Mouse (Mus musculus) ES-Bruce4 (cell line): ENCODE measurements around the gene Wdfy1. TPM values are rescaled to one million over a fixed set of nuclear protein-coding genes. Genes with fewer than 3 reads are reported as not detected.

Experiments used
- H3K27ac ChIP-seq: 2 replicates; pipeline ENCODE4 v1.5.1; 2012; ENCODE audit warnings: low read length, inconsistent platforms; ENCODE audit not compliant: insufficient read depth
- H3K27me3 ChIP-seq: 2 replicates; pipeline ENCODE4 v1.6.1; 2012; ENCODE audit warnings: mild to moderate bottlenecking, low read length, inconsistent platforms; ENCODE audit not compliant: control insufficient read depth, poor library complexity, insufficient read depth, severe bottlenecking
- H3K36me3 ChIP-seq: 2 replicates; pipeline ENCODE4 v1.6.1; 2012; ENCODE audit warnings: inconsistent platforms, mild to moderate bottlenecking, low read length, moderate library complexity; ENCODE audit not compliant: control insufficient read depth, poor library complexity, insufficient read depth, severe bottlenecking
- H3K4me1 ChIP-seq: one replicate; pipeline ENCODE4 v1.8.1; 2011; ENCODE audit warnings: low read length; ENCODE audit not compliant: control insufficient read depth, insufficient read depth
- H3K4me3 ChIP-seq: 2 replicates; pipeline ENCODE4 v1.5.1; 2011; ENCODE audit warnings: low read depth, mild to moderate bottlenecking, low read length
- H3K9ac ChIP-seq: 2 replicates; pipeline ENCODE4 v1.6.1; 2012; ENCODE audit warnings: low read depth, mild to moderate bottlenecking, inconsistent platforms; ENCODE audit not compliant: poor library complexity, severe bottlenecking
- H3K9me3 ChIP-seq: replicated peaks from 2 replicates; pipeline ENCODE4 v1.6.1; 2012; ENCODE audit warnings: mild to moderate bottlenecking, low read length, inconsistent platforms; ENCODE audit not compliant: control insufficient read depth, poor library complexity, insufficient read depth, severe bottlenecking
- CTCF ChIP-seq: IDR thresholded peaks from one replicate; pipeline ENCODE4 v1.8.1; 2011; ENCODE audit warnings: low read depth, low read length
- EP300 ChIP-seq: IDR thresholded peaks from 2 replicates; pipeline ENCODE4 v1.6.1; 2011; ENCODE audit warnings: low read depth, low read length; ENCODE audit not compliant: insufficient read depth
- POLR2A ChIP-seq: IDR thresholded peaks from one replicate; pipeline ENCODE4 v1.8.1; 2011; ENCODE audit warnings: low read length; ENCODE audit not compliant: insufficient read depth
- polyA plus RNA-seq: library from polyadenylated mRNA; stranded (reverse); fragments of >200 nt; gene quantifications from 2 replicates; pipeline ENCODE4 v1.2.4, GENCODE M21; 2011; ENCODE audit warnings: low read depth; ENCODE audit not compliant: missing spikeins, insufficient read depth, insufficient read length

Gene Wdfy1
- polyA plus RNA-seq, 1 experiment, result 23.0 TPM

GRCm38 (mm10) chr1:79654948-79655347, 121.0 kb downstream of the Wdfy1 start:
- Histone ChIP-seq H3K9ac (no peak overlapping the region), H3K9me3 (no peaks in the 10 kb centered on the region), H3K4me1 (no peaks in the 10 kb centered on the region), H3K36me3 (no peaks in the 10 kb centered on the region), H3K27me3 (no peaks in the 10 kb centered on the region), H3K4me3 (no peak overlapping the region), H3K27ac (no peak overlapping the region)
- no peak for TF ChIP-seq CTCF
- no peak for TF ChIP-seq EP300
- no peak for TF ChIP-seq POLR2A

Other genes starting within 250 kb of the Wdfy1 start
- 26.8 and 32.6 TPM in 2 replicates for gene Ap1s3, start 104.2 kb downstream of the Wdfy1 start, polyA plus RNA-seq
- gene Mrpl44, start 125 bp downstream of the Wdfy1 start, polyA plus RNA-seq, result 36.2 and 41.4 TPM in 2 replicates
- gene Serpine2, start 85.0 kb upstream of the Wdfy1 start, polyA plus RNA-seq, result 71.0 and 71.9 TPM in 2 replicates